Mouse (Mus musculus) spleen, adult 2 months (tissue): ENCODE results near the gene Mtmr12. TPM values are rescaled to one million over a fixed set of nuclear protein-coding genes. Genes with fewer than 3 reads are reported as not detected.
"Not testable (repeated sequence)": the region's sequence is repeated elsewhere in the genome, so short reads cannot be mapped to it uniquely, and the experiment has no call there.

ENCODE experiments used
- DNase-seq, 2 experiments: peaks; one replicate each; pipeline versions ENCODE4 v3.0.0 to v3.0.0-alpha.2; 2012 to 2021; ENCODE audit warnings: low spot score in 2 of 2, low read depth in 1 of 2
- H3K27ac ChIP-seq: fragments of 200-500 bp; 2 replicates; pipeline ENCODE4 v1.5.1; 2012; ENCODE audit warnings: low read length, inconsistent platforms; ENCODE audit not compliant: insufficient read depth
- H3K27me3 ChIP-seq: fragments of 200-500 bp; 2 replicates; pipeline ENCODE4 v1.6.1; 2012; ENCODE audit warnings: mild to moderate bottlenecking, moderate library complexity, low read length, inconsistent platforms; ENCODE audit not compliant: control insufficient read depth, insufficient read depth
- H3K36me3 ChIP-seq: fragments of 200-500 bp; 2 replicates; pipeline ENCODE4 v1.6.1; 2012; ENCODE audit warnings: mild to moderate bottlenecking, low read length, inconsistent platforms; ENCODE audit not compliant: control insufficient read depth, insufficient read depth
- H3K4me1 ChIP-seq: fragments of 200-500 bp; 2 replicates; pipeline ENCODE4 v1.6.1; 2011; ENCODE audit warnings: inconsistent platforms; ENCODE audit not compliant: control insufficient read depth, insufficient read depth, insufficient read length
- H3K4me3 ChIP-seq: fragments of 200-500 bp; 2 replicates; pipeline ENCODE4 v1.5.1; 2011; ENCODE audit warnings: mild to moderate bottlenecking, inconsistent platforms; ENCODE audit not compliant: insufficient read depth, insufficient read length; ENCODE audit errors: extremely low read depth
- CTCF ChIP-seq: fragments of 200-500 bp; IDR thresholded peaks from 2 replicates; pipeline ENCODE4 v1.5.1; 2011; ENCODE audit warnings: mild to moderate bottlenecking, inconsistent platforms; ENCODE audit not compliant: insufficient read depth, insufficient read length, insufficient replicate concordance; ENCODE audit errors: extremely low read depth
- POLR2A ChIP-seq: fragments of 200-500 bp; IDR thresholded peaks from 2 replicates; pipeline ENCODE4 v1.6.1; 2011; ENCODE audit warnings: low read depth, low read length, inconsistent platforms
- WGBS: fragments of 180-500 bp; shearing (Covaris S2); methylation state at CpG from one replicate; pipeline ENCODE4 v1.1.7; 2018; 5-methylcytosine and 5-hydroxymethylcytosine counted together
- polyA plus RNA-seq: library from polyadenylated mRNA; depleted of rRNA; stranded (reverse); fragments of >200 nt; gene quantifications from 2 replicates; pipeline ENCODE4 v1.2.3, GENCODE M21; 2012

The Mtmr12 gene
- polyA plus RNA-seq, 1 experiment, result 17.7 TPM

GRCm38 (mm10) chr15:12212266-12212665 lies 7.4 kb downstream of the Mtmr12 start:
- 96% methylated on average over 1 of the region's 1 CpGs for WGBS
- DNase-seq, result no peak
- no peak overlapping the region for H3K27ac ChIP-seq
- no peaks in the 10 kb centered on the region for H3K27me3 ChIP-seq
- H3K4me1 ChIP-seq, result peaks cover 17% of the 10 kb centered on the region; the same call in 1 of the 2 replicates
- TF ChIP-seq CTCF (no peak), POLR2A (no peak)
- H3K36me3 ChIP-seq, result no peaks in the 10 kb centered on the region
- H3K4me3 ChIP-seq, result no peak overlapping the region

GRCm38 (mm10) chr15:12214531-12215414 lies 9.9 kb downstream of the Mtmr12 start:
- H3K4me1 ChIP-seq, result peaks cover 16% of the 10 kb centered on the region; the same call in 1 of the 2 replicates
- no peaks in the 10 kb centered on the region for H3K27me3 ChIP-seq
- TF ChIP-seq POLR2A (no peak), CTCF (no peak)
- DNase-seq, result no peak
- H3K4me3 ChIP-seq, result no peak overlapping the region
- no peak overlapping the region for H3K27ac ChIP-seq
- WGBS, result 86% methylated on average over 14 of the region's 14 CpGs
- no peaks in the 10 kb centered on the region for H3K36me3 ChIP-seq

- Histone ChIP-seq H3K27me3 (no peaks in the 10 kb centered on the region), H3K4me3 (no peak overlapping the region), H3K36me3 (no peaks in the 10 kb centered on the region), H3K4me1 (peaks cover 16% of the 10 kb centered on the region; the same call in 1 of the 2 replicates), H3K27ac (no peak overlapping the region)
- DNase-seq, result no peak
- 98% methylated on average over 5 of the region's 5 CpGs for WGBS
- TF ChIP-seq POLR2A (no peak), CTCF (no peak)
These were observed 10.5 kb downstream of the Mtmr12 start for GRCm38 (mm10) chr15:12215415-12215718.

DNA sequence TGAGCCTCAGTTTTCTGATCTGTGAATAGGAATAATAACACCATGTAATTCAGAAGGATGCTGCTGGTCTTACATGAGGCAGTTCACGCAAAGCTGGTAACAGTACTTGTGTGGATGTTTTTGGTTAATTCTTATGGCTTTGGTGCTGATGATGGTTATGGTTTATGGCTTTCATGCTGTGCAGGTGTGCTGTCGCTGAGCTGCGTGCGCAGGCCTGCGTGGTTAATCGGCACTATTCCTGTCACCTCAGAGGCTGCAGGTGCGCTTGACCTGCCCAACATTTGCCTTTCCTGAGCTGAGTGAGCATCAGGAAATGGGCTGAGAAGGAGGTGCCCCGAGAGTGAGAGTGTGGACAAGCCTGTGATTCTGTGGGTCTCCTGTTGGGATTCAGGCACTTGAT lies 11.3 kb downstream of the Mtmr12 start:
- 65% methylated on average over 8 of the region's 8 CpGs for WGBS
- no peaks in the 10 kb centered on the region for H3K36me3 ChIP-seq
- no peak for DNase-seq
- no peaks in the 10 kb centered on the region for H3K27me3 ChIP-seq
- peaks cover 17% of the 10 kb centered on the region; the same call in 1 of the 2 replicates for H3K4me1 ChIP-seq
- no peak overlapping the region for H3K27ac ChIP-seq
- TF ChIP-seq POLR2A (no peak), CTCF (no peak)
- H3K4me3 ChIP-seq, result no peak overlapping the region

GRCm38 (mm10) chr15:12216798-12217197 lies 12.0 kb downstream of the Mtmr12 start:
- H3K27me3 ChIP-seq, result no peaks in the 10 kb centered on the region
- TF ChIP-seq CTCF (no peak), POLR2A (no peak)
- H3K4me3 ChIP-seq, result no peak overlapping the region
- DNase-seq, result no peak
- H3K27ac ChIP-seq, result no peak overlapping the region
- H3K4me1 ChIP-seq, result peaks cover 15% of the 10 kb centered on the region; the same call in 1 of the 2 replicates
- no peaks in the 10 kb centered on the region for H3K36me3 ChIP-seq
- 19% methylated on average over 13 of the region's 13 CpGs for WGBS

DNA sequence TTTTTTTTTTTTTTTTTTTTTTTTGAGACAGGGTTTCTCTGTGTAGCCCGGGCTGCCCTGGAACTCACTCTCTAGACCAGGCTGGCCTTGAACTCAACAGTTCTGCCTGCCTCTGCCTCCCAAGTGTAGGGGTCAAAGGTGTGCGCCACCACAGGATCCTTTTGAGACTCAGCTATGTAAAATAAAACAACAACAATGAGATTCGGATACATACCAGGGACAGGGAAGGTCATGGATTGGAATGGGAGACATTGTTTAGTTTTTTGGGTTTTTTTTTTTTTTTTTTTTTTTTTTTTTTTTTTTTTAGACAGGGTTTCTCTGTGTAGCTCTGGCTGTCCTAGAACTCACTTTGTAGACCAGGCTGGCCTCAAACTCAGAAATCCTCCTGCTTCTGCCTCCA lies 12.5 kb downstream of the Mtmr12 start:
- H3K27me3 ChIP-seq, H3K27ac ChIP-seq, DNase-seq, H3K36me3 ChIP-seq, H3K4me3 ChIP-seq: not testable (repeated sequence)
- WGBS, result 83% methylated on average over 3 of the region's 3 CpGs
- peaks cover 16% of the 10 kb centered on the region; the same call in 1 of the 2 replicates for H3K4me1 ChIP-seq

GRCm38 (mm10) chr15:12217849-12218248 lies 13.0 kb downstream of the Mtmr12 start:
- no peak overlapping the region for H3K27ac ChIP-seq
- WGBS, result 81% methylated on average over 5 of the region's 5 CpGs
- no peak overlapping the region for H3K4me3 ChIP-seq
- no peaks in the 10 kb centered on the region for H3K27me3 ChIP-seq
- peaks cover 16% of the 10 kb centered on the region; the same call in 1 of the 2 replicates for H3K4me1 ChIP-seq
- H3K36me3 ChIP-seq, result no peaks in the 10 kb centered on the region
- no peak for TF ChIP-seq CTCF
- no peak for TF ChIP-seq POLR2A
- DNase-seq, result no peak
